Mouse (Mus musculus): ENCODE results near the gene Oit3. TPM values are rescaled to one million over a fixed set of nuclear protein-coding genes. Genes with fewer than 3 reads are reported as not detected.

Oit3 gene
- 0.19 and 0.40 TPM in 2 replicates for polyA plus RNA-seq (2012; rRNA removed)

- no peak for DNase-seq (ENCODE audit: low spot score)
These were observed at the start of gene Oit3 for GRCm38 (mm10) chr10:59441735-59442134. TSS of gene Oit3 (minus strand) at chr10:59441778.

DNA sequence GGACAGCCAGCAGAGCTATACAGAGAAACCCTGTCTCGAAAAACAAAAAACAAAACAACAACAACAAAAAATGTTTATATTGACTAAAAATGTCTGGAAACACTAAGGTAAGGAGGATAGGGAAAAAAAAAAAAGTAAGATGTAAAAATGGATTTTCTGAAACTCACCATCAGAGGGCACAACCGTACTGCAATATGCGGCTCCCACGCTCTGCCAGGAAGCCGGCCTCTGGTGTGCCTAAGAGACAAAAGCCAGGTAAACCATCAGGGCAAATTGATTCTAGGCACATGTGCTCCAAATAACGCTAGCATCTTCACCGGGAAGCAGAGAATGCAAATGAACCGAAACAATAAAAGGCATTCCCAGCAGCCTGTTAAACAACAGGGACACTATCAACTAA lies 49.3 kb upstream of the Oit3 start:
- no peak for DNase-seq (ENCODE audit: low spot score)

- no peak for DNase-seq (ENCODE audit: low spot score)
These were observed 47.8 kb upstream of the Oit3 start for GRCm38 (mm10) chr10:59489411-59489810.

- DNase-seq (ENCODE audit: low spot score) = no peak
These were observed 45.8 kb upstream of the Oit3 start for GRCm38 (mm10) chr10:59487351-59487750.

- DNase-seq (ENCODE audit: low spot score) = no peak
These were observed 42.7 kb upstream of the Oit3 start for GRCm38 (mm10) chr10:59484318-59484717.

DNA sequence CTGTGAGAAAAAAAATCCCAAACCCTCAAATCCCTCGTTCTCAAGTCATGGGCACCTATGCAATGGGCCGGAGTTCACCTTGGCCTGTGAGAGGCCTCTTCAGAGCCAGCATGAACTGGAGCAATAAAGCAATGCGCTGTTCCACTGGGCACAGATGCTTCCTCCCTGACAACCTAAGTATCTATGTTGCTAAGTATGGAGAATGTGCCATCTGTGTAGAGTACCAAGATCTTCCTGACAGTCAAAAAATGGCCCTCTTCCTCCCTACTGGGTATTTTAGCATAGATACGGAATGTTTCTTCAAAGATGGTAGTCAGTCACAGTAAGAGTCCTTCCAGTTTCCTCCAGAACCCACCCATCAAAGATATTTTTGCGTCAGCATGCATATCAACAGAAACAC lies 39.8 kb upstream of the Oit3 start:
- no peak for DNase-seq (ENCODE audit: low spot score)

- DNase-seq (ENCODE audit: low spot score) = no peak
These were observed 28.9 kb upstream of the Oit3 start for GRCm38 (mm10) chr10:59470451-59470850.

DNA sequence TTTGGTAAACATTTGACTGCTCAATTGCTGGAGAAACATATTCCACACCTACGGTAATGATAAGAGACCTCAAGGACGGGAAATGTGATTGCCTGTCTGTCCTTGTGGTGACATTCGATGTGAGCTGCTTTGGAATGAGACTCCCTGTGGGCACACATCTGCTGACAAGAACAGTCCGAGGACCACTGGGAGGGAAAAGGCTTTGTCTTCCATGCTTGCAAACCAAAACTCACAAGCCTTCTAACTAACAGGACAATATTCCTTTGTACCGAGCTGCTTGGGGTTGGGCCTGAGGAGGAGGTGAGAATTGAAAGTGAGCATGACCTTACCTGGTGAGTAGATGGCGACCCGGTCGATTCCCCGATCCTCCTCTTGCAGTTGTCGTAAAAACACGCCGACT lies 25.7 kb upstream of the Oit3 start:
- DNase-seq (ENCODE audit: low spot score) = no peak

DNA sequence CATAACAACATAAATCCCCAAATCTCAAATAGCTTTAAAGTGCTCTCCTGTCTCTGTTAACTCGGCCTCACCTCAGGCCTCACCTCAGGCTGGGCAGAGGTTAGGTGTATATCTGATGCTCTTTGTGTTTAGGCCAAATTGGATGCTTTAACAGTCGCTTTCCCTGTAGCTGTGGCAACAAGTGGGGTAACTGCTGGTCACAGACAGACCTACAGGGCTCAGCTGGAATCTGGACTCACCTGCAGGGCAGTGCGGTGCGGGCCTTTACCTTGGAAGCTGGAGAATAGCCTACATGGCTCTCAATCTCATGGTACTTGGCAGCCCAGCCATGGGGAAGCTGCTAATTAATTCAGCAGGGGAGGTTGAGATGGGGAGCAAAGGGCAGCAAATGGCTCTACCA lies 25.0 kb upstream of the Oit3 start:
- no peak for DNase-seq (ENCODE audit: low spot score)

DNA sequence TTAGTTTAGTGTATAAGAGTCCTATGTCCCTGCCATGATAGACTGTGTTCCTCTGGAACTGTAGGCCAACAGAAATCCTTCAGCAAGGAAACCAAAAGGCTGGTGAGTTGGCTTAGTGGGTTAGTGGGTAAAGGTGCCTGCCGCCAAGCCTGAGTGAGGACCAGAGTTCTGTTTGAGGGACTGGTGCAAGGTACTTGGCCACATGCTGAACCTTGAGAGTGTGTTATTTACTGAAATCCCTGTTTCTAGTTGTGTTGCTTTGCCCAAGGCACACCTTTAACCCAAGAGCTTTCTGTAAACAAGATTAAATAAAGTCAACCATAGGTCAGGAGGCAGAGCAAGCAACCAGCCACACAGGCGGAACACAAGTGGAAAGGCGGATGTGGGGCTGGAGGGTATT lies 24.0 kb upstream of the Oit3 start:
- DNase-seq (ENCODE audit: low spot score) = no peak

- DNase-seq (ENCODE audit: low spot score) = no peak
These were observed 20.7 kb upstream of the Oit3 start for GRCm38 (mm10) chr10:59462307-59462706.

DNA sequence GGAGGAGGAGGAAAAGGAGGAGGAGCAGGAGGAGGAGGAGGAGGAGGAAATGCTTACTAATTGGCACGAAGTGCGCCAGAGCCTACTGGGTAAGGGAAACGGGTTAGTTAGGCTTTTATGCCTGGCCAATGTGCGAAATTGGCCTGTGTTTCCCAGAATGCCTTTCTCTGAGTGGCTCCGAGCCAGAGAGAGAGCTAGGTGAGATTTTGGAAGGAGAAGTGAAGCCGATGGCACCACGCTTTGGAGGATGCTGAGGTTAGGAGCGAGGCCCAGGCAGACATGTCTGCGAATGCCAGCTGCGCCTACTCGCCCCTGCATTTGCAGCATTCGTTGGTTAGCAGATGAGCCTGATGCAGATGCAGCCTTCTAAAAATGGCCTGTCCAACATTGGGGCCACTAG lies 18.2 kb upstream of the Oit3 start:
- DNase-seq (ENCODE audit: low spot score) = no peak

GRCm38 (mm10) chr10:59454631-59455030 lies 13.1 kb upstream of the Oit3 start:
- no peak for DNase-seq (ENCODE audit: low spot score)

DNA sequence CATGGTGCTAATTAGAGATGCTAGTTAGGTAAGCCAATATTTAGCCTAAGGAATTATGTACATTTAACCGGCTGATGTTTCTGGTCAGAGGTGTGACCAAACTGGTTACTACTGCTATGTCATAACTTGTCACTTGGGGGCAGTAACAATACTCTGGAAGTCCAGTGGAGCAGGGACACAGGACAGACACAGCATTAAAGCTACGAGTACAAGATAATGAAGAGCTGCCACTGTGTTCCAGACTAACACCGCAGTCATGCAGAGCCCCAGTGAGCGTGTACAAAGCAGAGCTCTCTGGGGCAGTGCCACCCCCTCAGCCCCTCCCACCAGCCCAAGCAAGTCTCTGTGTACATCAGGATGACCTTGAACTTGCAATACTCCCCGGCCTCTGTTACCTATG lies 10.3 kb upstream of the Oit3 start:
- no peak for DNase-seq (ENCODE audit: low spot score)

GRCm38 (mm10) chr10:59447546-59447945 lies 6.0 kb upstream of the Oit3 start:
- no peak for DNase-seq (ENCODE audit: low spot score)

- no peak for DNase-seq (ENCODE audit: low spot score)
These were observed 5.4 kb upstream of the Oit3 start for GRCm38 (mm10) chr10:59446911-59447437.

DNA sequence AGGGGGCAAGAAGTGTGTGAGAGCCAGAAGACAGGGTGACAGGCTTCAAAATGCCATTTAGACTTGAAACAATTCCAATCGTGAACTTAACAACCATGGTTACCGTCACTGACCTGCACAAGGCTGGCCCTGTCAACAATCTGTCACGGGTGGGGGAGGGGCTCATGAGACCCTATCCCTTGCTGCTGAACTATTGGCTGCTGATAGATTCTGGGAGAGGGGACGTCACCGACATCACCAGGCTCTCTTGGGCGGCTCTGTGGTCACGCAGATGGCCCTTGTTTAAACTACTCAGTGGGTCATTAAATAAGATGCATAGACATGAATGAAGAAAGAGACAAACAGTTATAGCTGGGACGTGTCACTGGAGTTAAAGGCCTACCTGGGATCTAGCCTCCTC lies 3.1 kb upstream of the Oit3 start:
- no peak for DNase-seq (ENCODE audit: low spot score)

DNA sequence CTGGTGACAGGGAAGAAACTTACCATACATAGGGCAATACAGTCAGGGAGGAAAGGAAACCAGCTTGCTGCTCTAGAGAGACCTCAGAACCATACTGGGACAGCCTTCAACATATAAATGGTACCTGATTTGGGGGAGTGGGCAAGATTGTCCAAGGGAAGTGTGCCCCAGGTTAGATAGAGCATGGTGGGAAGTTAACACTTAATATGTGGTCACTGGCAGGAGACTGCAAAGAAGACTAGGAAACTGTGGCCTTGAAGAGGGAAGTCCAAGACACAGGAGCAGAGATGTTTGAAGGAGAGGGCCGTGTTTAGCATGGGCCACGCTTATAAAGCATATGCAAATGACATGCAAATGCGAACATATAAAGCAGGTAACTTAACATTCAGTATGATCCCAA lies 2.5 kb upstream of the Oit3 start:
- no peak for DNase-seq (ENCODE audit: low spot score)

- DNase-seq (ENCODE audit: low spot score) = no peak
These were observed 1.6 kb upstream of the Oit3 start for GRCm38 (mm10) chr10:59443212-59443611.

- no peak for DNase-seq (ENCODE audit: low spot score)
These were observed 1.4 kb downstream of the Oit3 start for GRCm38 (mm10) chr10:59440177-59440576.

DNA sequence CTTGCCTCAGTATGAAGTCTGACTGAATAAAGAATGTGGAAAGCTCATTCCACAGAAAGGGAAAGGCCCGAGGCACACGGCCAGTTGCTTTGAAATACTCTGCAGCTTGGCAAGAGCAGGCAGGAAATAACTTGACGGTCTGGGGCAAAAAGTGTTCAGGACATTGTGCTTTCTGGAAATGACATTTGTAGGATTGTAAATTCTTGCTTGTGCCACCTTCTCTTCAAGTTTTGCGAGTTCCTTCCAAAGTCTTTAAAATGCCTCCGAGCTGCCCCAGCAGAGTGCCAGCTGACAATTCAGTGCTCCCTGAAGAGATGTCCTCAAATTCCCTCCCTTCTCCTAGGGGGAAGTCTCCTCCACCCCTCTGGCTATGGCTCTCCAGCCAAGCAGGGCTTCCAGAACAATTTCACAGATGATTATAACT lies 2.1 kb downstream of the Oit3 start:
- no peak for DNase-seq (ENCODE audit: low spot score)

DNA sequence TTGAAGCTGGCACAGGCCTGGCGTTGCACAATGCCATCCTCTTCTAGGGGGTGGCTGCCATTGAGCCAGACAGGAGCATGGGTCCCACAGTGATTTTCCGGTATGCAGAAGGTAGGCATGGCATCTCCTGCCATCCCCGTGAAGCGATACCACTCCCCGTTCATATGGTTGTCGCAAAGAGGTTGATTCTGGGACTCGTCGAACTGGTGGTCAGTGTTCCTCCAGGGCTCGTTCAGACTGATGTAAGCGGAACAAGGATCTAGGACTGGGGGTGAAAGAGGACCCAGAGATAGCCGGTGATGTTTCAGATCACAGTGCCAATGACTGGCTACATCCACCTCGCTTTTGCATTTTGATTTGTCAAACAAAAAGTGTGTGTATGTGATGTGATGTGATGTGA lies 2.9 kb downstream of the Oit3 start:
- no peak for DNase-seq (ENCODE audit: low spot score)

DNA sequence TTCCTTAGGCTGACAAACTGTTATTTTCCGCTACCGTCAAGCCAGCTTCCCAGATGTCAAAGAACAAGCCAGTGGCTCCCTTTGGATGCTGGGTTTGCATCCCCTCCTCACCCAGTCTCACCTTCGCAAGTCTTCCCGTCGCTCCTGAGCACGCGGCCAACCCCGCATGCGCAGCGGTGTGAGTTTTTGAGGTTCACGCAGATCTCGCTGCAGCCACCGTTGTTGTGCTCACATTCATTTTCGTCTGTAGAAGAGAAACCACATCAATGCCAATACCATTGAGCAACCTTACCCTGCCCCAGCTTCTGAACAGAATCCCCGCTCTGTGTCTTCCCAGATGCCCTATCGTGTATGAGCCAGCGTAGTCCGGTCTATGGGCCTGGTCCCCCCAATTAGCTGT lies 5.8 kb downstream of the Oit3 start:
- no peak for DNase-seq (ENCODE audit: low spot score)

DNA sequence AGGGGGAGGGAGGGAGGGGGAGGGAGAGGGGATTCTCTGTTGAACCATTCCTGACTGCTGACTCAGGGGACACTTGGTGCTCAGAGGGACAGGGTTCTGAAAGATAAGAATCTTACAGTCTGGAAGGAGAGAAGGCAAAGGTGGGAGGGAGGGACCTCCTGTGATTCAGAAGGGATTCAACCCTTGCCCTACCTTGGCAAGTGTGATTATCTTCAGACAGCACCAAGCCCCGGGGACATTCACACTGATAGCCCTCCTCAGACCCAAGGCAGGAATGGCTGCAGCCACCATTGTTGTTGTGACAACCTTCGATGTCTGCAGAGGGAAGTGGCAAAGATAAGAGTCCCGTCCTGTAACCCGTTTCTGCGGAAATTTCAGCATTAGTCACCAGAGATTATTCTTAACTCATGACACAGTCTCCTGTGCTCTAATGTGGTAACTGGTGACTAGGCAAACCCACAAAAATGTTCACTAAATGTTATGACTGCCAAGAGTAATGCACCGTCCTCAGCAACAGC lies 10.8 kb downstream of the Oit3 start:
- DNase-seq (ENCODE audit: low spot score) = no peak

Measured in urinary bladder, adult 2 months (tissue).